Mouse (Mus musculus): ENCODE results near the gene Sbds.

DNA sequence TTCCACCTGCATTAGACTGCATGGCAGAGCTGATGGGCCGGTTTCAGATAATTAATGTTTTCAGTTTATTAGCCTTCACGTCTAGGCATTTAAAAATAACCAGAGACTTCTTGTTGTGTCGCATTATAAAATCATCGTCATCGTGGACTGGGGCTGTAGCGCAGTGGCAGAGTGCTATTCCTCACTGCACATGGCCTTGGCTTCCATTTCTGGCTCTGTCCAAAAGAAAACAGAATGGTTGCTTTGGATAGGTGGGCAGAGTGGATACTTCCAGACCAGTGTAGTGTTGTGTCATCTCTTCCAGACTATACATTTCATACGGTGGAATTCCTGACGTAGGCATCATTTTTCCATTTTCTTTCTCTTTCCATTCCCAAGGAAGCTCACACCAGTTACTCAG, 44.2 kb upstream of the Sbds start:
- TF ChIP-seq CTCF (conservative IDR thresholded peaks at IDR 0.05; ENCODE audit: insufficient read depth, insufficient read length, low read depth, low read length) (no peak), POLR2A (IDR thresholded peaks at IDR 0.05; ENCODE audit: low read depth, low read length) (no peak)

All from kidney, adult 2 months (tissue).